Mouse (Mus musculus) intestine, embryonic 15.5 days (tissue): ENCODE measurements around the gene Trpm3. TPM values are rescaled to one million over a fixed set of nuclear protein-coding genes. Genes with fewer than 3 reads are reported as not detected.

Experiments used
- ATAC-seq: fragments of 200-750 bp; cut with Nextera tagmentation; 2 replicates; pipeline ENCODE4 v1.8.0; 2017; ENCODE audit warnings: moderate TSS enrichment, moderate library complexity
- H3K27ac ChIP-seq: fragments of 300-500 bp; sonication (generic); 2 replicates; pipeline ENCODE4 v1.5.1; 2015; ENCODE audit warnings: mild to moderate bottlenecking, inconsistent platforms
- H3K27me3 ChIP-seq: fragments of 300-500 bp; sonication (generic); replicated peaks from 2 replicates; pipeline ENCODE4 v1.6.1; 2015; ENCODE audit warnings: inconsistent platforms
- H3K36me3 ChIP-seq: fragments of 300-500 bp; sonication (generic); 2 replicates; pipeline ENCODE4 v1.6.1; 2015; ENCODE audit warnings: inconsistent platforms
- H3K4me1 ChIP-seq: fragments of 300-500 bp; sonication (generic); replicated peaks from 2 replicates; pipeline ENCODE4 v1.6.1; 2015; ENCODE audit warnings: inconsistent platforms
- H3K4me2 ChIP-seq: fragments of 300-500 bp; sonication (generic); replicated peaks from 2 replicates; pipeline ENCODE4 v1.6.1; 2015; ENCODE audit warnings: mild to moderate bottlenecking, inconsistent platforms
- H3K4me3 ChIP-seq: fragments of 300-500 bp; sonication (generic); replicated peaks from 2 replicates; pipeline ENCODE4 v1.5.1; 2015; ENCODE audit warnings: inconsistent platforms
- H3K9ac ChIP-seq: fragments of 300-500 bp; sonication (generic); 2 replicates; pipeline ENCODE4 v1.6.1; 2015; ENCODE audit warnings: inconsistent platforms
- H3K9me3 ChIP-seq: fragments of 300-500 bp; sonication (generic); 2 replicates; pipeline ENCODE4 v1.6.1; 2016; ENCODE audit warnings: inconsistent platforms
- WGBS: fragments of 180-500 bp; shearing (Covaris S2); methylation state at CpG from one replicate; pipeline ENCODE4 v1.1.7; 2015; 5-methylcytosine and 5-hydroxymethylcytosine counted together
- polyA plus RNA-seq: library from polyadenylated mRNA; unstranded; fragments of >200 nt; fragmentation: Nextera tagmentation; extraction: Ambion mirVana; gene quantifications from 2 replicates; pipeline ENCODE4 v1.2.1, GENCODE M21; 2015

The Trpm3 gene
- polyA plus RNA-seq, 1 experiment from 2014 or later = 0.26 TPM

DNA sequence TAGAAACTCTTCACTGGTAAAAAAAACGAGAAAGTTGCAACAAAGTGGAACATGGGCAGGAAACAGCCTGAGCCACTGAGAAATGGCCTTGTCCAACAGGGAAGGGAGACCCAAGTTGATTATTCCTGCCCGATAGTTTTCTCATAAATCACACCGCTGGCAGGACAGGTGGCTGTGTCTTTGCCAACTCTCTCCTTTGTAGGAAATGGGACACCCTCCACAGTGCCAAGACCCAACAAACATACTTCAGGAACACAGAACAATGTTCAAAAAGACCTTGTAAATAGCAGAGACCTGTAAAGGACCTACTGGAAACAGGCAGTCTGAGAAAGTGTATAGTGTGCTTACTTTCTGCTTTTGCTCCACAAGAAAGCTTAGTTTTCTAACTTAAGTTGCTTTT, 490.0 kb downstream of the Trpm3 start:
- Histone ChIP-seq H3K4me2 (no peak overlapping the region), H3K9me3 (no peaks in the 10 kb centered on the region), H3K36me3 (no peaks in the 10 kb centered on the region), H3K27me3 (no peaks in the 10 kb centered on the region), H3K4me3 (no peak overlapping the region), H3K9ac (no peak overlapping the region), H3K27ac (no peak overlapping the region), H3K4me1 (no peaks in the 10 kb centered on the region)
- no peak for ATAC-seq
- 79% methylated on average over 3 of the region's 3 CpGs for WGBS

DNA sequence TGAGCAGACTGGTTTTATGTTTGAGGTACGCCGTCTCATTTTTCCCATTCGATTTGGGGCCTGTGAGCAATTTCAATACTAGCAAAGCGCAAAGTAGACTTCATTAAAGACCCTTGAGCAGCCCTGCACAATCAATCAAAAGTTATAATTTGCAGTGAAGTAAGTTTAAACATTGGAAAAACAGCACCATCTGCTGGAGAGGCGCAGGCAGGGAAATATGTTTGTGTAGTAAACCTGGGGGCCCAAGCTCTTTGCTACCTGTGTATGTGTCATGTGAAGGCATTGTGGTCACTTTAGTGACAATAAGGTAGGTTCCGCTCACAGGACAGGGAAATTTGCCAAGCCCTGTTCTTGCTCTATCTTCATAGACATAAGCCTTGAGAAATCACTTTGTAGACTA, 492.5 kb downstream of the Trpm3 start:
- no peak for ATAC-seq
- 77% methylated on average over 6 of the region's 6 CpGs for WGBS
- no peaks in the 10 kb centered on the region for H3K9me3 ChIP-seq
- no peaks in the 10 kb centered on the region for H3K36me3 ChIP-seq
- H3K9ac ChIP-seq = no peak overlapping the region
- H3K4me3 ChIP-seq = no peak overlapping the region
- H3K27me3 ChIP-seq = no peaks in the 10 kb centered on the region
- no peaks in the 10 kb centered on the region for H3K4me1 ChIP-seq
- H3K4me2 ChIP-seq = no peak overlapping the region
- no peak overlapping the region for H3K27ac ChIP-seq

DNA sequence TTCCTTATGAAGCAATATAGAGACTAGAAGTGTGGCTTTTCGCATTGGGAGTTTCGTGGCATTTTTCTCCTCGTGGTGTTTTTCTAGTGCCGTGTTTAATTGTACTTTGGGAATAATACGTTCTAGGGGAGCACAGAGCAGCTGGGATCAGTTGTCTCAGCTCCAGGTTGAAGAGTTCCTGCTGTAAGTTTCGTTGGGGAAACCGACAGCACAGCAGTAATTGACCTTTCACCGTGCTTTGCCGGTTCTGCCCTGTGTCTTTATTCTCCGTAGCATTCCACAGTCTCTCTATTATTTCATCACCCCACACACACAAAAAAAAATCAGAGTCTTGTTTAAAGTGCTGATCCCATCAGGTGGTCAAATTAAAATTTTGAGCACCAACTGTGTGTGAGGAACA, 496.8 kb downstream of the Trpm3 start:
- 51% methylated on average over 10 of the region's 10 CpGs for WGBS
- Histone ChIP-seq H3K4me2 (no peak overlapping the region), H3K27ac (no peak overlapping the region), H3K4me1 (no peaks in the 10 kb centered on the region), H3K36me3 (no peaks in the 10 kb centered on the region), H3K27me3 (no peaks in the 10 kb centered on the region), H3K4me3 (no peak overlapping the region), H3K9ac (no peak overlapping the region), H3K9me3 (no peaks in the 10 kb centered on the region)
- ATAC-seq = no peak

DNA sequence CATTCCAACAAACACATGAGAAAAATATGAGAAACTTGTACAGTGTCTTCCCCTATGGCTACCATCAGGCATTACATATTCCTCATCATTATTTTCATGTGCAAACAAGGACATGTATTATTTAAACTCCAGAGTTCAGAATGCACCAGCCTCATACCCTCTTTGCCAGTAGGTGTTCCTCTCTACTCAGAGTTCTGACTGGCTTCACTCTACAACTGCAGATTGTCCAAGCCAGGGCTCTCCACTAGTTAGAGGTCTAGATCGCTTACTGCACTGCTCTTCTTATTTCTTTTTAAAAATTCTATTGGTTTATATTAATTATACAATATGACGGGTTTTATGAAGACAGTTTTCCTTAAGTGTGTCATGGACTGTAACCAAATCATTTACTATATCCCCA, 498.9 kb downstream of the Trpm3 start:
- Histone ChIP-seq H3K27me3 (no peaks in the 10 kb centered on the region), H3K27ac (no peak overlapping the region), H3K9ac (no peak overlapping the region), H3K9me3 (no peaks in the 10 kb centered on the region), H3K4me1 (no peaks in the 10 kb centered on the region), H3K36me3 (no peaks in the 10 kb centered on the region), H3K4me3 (no peak overlapping the region), H3K4me2 (no peak overlapping the region)
- 83% methylated on average over 2 of the region's 2 CpGs for WGBS
- no peak for ATAC-seq

DNA sequence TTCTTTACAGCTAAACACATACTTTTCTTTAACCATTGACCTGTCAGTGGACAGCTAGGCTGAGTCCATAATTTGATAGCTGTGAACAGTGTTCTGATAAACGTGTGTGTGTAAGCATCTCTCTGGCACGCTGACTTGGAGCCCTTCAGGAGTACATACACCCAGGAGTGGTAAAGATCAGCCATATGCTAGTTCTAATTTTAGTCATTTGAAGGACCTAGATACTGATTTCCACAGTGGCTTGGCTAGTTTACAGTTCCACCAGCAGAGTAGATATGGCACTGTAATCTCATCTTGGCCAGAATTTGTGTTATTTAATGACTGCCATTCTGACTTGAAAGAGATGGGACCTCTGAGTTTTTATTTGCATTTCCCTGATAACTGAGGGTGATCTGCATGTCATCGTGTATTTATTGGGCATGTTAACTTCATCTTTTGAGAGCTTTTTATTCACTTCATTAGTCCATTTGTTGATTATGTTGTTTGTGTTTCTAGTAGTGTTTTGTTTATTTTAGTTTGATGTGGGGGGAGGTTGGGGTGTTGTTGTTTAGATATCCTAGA, 499.6 kb downstream of the Trpm3 start:
- no peaks in the 10 kb centered on the region for H3K27me3 ChIP-seq
- H3K9me3 ChIP-seq = no peaks in the 10 kb centered on the region
- H3K4me3 ChIP-seq = no peak overlapping the region
- no peaks in the 10 kb centered on the region for H3K36me3 ChIP-seq
- 73% methylated on average over 3 of the region's 3 CpGs for WGBS
- H3K27ac ChIP-seq = no peak overlapping the region
- H3K4me2 ChIP-seq = no peak overlapping the region
- no peak for ATAC-seq
- H3K9ac ChIP-seq = no peak overlapping the region
- H3K4me1 ChIP-seq = no peaks in the 10 kb centered on the region

DNA sequence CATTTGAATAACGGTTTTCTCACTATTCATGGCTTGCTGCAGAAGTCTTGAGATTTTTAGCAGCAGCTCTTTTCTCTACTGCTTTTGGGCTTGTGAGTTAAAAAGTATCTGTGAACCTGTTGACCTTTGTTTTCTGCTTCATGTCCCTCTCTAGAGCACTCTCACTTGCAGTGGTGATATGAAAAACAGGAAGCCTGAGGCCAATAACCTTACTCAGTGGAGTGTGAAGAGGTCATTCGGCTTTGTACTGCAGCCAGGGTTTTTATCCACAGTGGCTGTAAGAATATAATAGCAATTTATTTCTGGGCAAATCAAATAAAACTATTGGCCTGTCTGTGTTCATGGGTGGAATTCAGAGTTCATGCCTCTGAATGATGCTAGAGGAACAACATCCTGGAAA, 503.3 kb downstream of the Trpm3 start:
- WGBS = 69% methylated on average over 2 of the region's 2 CpGs
- H3K27ac ChIP-seq = no peak overlapping the region
- no peak overlapping the region for H3K9ac ChIP-seq
- H3K4me3 ChIP-seq = no peak overlapping the region
- no peak for ATAC-seq
- no peaks in the 10 kb centered on the region for H3K9me3 ChIP-seq
- H3K27me3 ChIP-seq = no peaks in the 10 kb centered on the region
- H3K4me2 ChIP-seq = no peak overlapping the region
- H3K4me1 ChIP-seq = no peaks in the 10 kb centered on the region
- no peaks in the 10 kb centered on the region for H3K36me3 ChIP-seq

DNA sequence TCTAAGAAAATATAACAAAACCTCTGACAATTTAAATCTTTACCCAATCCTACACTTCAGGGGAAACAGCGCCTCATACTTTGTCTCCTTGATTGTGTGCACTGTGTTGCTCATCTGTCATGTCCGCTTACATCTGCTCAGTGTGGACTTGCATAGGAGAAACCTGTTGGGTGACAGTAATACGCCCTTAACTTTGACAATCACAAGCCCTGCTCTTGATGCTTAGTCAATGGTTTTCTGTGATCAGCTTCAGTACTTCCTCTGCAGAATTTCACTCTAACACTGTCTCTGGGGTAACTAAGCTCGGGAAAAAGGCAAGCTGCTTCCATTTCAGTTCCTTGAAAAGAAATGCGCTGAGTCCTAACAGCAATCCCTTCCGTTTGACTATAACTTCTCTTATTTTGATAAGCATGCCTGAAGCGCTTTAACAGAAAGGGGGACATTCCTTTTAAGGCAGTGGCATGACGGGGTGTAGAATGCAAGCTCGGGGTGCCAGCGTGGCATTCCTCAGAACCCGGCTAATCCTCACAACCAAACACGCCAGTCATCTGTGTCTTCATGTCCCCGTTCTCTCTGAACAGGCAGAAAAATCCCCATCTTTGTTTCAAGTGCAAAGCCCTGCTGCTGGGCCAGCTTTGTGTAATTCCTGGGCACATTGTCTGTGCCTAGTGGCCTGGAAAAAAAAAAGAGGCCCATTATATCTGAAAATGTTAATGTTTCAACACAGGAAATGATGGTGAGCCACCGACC, 517.8 kb downstream of the Trpm3 start:
- 74% methylated on average over 14 of the region's 14 CpGs for WGBS

DNA sequence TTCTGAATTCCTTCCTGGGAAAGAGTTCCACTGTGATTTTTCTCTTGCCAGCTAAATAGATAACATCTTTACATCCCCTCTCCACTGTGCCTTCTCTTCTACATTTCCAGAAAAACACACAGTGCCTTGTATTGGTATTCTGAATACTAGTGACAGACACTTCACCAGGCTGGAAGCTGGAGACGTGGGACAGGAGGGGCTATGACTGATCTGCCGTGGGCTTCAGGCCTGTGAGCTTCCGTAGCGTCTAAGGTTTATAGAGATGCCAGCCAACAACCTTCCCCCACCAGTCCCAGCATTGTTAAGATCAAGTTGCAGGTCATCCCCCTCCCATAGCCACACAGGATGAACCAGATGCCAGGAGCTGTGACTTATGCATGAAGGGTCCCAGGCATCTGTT, 518.4 kb downstream of the Trpm3 start:
- no peaks in the 10 kb centered on the region for H3K9me3 ChIP-seq
- H3K4me2 ChIP-seq = no peak overlapping the region
- no peaks in the 10 kb centered on the region for H3K27me3 ChIP-seq
- H3K27ac ChIP-seq = no peak overlapping the region
- H3K4me1 ChIP-seq = no peaks in the 10 kb centered on the region
- H3K36me3 ChIP-seq = no peaks in the 10 kb centered on the region
- no peak overlapping the region for H3K9ac ChIP-seq
- ATAC-seq = no peak
- H3K4me3 ChIP-seq = no peak overlapping the region
- 33% methylated on average over 4 of the region's 4 CpGs for WGBS

More for the DNA sequence above, 517.8 kb downstream of the Trpm3 start:
- H3K36me3 ChIP-seq = no peaks in the 10 kb centered on the region
- no peaks in the 10 kb centered on the region for H3K9me3 ChIP-seq
- no peak overlapping the region for H3K4me2 ChIP-seq
- no peaks in the 10 kb centered on the region for H3K4me1 ChIP-seq
- H3K9ac ChIP-seq = no peak overlapping the region
- no peak overlapping the region for H3K4me3 ChIP-seq
- no peak overlapping the region for H3K27ac ChIP-seq
- H3K27me3 ChIP-seq = no peaks in the 10 kb centered on the region
- no peak for ATAC-seq

DNA sequence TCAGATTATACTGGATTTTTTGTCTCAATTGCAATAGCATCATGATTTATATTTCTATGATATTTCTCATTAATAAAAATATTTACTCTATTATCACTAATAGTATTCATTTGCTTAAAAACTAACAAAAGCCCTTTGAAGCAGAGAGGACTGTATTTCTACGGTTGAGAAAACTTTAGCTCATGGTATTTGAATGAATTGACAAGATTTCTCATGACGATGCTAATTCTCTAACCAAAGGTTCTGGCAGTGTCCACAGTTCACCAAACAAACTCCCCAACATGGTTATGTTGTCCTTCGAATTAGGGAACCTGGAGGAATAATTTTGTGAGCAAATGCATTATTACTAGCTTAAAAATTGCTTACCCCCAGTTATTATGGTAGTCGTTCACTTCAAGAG, 526.6 kb downstream of the Trpm3 start:
- Histone ChIP-seq H3K4me2 (no peak overlapping the region), H3K4me1 (no peaks in the 10 kb centered on the region), H3K27ac (no peak overlapping the region), H3K36me3 (no peaks in the 10 kb centered on the region), H3K27me3 (no peaks in the 10 kb centered on the region), H3K4me3 (no peak overlapping the region), H3K9me3 (no peaks in the 10 kb centered on the region), H3K9ac (no peak overlapping the region)
- ATAC-seq = no peak
- WGBS = 85% methylated on average over 4 of the region's 4 CpGs

DNA sequence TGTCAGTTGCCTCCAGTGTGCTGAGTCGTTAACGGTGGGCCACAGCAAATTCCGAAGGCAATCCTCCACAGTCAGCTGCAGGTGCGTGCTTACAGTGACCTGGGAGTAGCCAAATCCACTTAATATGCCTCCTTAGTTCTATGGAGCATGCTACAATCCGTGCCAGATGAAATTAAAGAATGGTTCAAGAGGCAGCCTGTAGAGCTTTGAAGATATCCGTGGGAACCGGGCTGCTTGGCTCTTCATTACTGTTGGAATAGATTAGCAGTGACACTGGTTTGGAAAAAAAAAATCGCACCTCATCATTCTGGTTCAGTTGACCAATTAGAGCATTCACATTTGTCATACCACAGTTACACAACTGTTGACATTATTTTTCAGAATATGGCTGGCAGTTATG, 531.4 kb downstream of the Trpm3 start:
- Histone ChIP-seq H3K4me2 (no peak overlapping the region), H3K9ac (no peak overlapping the region), H3K27me3 (no peaks in the 10 kb centered on the region), H3K36me3 (no peaks in the 10 kb centered on the region), H3K4me3 (no peak overlapping the region), H3K4me1 (no peaks in the 10 kb centered on the region), H3K27ac (no peak overlapping the region), H3K9me3 (no peaks in the 10 kb centered on the region)
- no peak for ATAC-seq
- 90% methylated on average over 8 of the region's 8 CpGs for WGBS

DNA sequence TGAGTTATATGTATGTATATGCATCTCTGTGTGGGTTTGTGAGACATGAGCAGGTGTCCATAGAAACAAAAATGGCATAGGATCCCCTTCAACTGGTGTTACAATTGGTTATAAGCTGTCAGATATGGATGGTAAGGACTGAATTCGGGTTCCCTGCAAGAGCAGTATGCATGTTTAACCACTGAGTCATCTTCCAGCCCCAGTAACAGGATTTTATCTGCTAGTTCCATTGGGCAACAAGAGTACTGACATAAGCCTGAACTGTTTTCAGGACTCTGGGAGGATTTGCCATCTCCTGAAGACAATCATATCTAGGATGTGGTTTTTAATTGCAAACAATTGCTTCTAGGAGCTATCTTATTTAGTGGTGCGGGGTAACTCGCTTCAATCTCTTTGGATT, 534.0 kb downstream of the Trpm3 start:
- Histone ChIP-seq H3K9me3 (no peaks in the 10 kb centered on the region), H3K9ac (no peak overlapping the region), H3K4me2 (no peak overlapping the region), H3K27me3 (no peaks in the 10 kb centered on the region), H3K4me3 (no peak overlapping the region), H3K36me3 (no peaks in the 10 kb centered on the region), H3K4me1 (no peaks in the 10 kb centered on the region), H3K27ac (no peak overlapping the region)
- no peak for ATAC-seq
- 93% methylated on average over 3 of the region's 3 CpGs for WGBS

DNA sequence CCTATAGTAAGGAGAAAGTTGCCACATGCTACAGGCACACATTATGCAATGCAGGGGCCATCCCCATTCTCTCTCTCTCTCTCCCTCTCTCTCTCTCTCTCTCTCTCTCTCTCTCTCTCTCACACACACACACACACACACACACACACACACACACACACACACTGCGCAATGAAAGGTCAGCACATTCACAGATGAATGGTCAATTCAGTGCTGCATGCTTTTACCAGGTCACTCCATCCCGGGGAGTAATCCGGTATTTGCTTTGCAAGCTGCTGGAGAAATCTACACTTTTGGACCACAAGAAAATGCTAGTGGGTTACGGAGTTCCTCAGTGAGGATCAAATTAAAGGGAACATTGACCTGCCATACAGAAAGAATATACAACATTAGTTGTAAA, 537.4 kb downstream of the Trpm3 start:
- H3K4me3 ChIP-seq = no peak overlapping the region
- no peaks in the 10 kb centered on the region for H3K4me1 ChIP-seq
- H3K4me2 ChIP-seq = no peak overlapping the region
- H3K9me3 ChIP-seq = no peaks in the 10 kb centered on the region
- no peak for ATAC-seq
- no peak overlapping the region for H3K27ac ChIP-seq
- WGBS = 78% methylated on average over 4 of the region's 4 CpGs
- no peak overlapping the region for H3K9ac ChIP-seq
- no peaks in the 10 kb centered on the region for H3K27me3 ChIP-seq
- H3K36me3 ChIP-seq = no peaks in the 10 kb centered on the region

DNA sequence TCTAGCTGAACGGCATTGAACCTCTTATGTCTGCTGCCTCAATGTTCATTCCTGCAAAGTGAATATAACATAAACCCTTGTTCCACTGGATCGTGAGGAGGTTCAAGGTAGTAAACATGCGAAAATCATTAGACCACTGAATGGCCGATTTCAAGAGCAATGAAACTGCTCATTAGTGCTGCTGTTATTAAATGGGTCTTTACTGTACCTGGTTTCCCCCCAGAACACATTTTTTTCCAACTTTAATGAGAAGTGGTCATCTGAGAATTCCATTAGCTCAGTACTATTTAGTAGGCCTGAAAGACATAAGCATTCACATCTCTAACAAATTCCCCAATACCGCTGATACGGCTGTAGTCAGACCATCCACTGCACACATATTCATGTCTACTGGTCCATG, 543.4 kb downstream of the Trpm3 start:
- H3K9me3 ChIP-seq = no peaks in the 10 kb centered on the region
- H3K4me2 ChIP-seq = no peak overlapping the region
- ATAC-seq = no peak
- no peak overlapping the region for H3K27ac ChIP-seq
- H3K36me3 ChIP-seq = no peaks in the 10 kb centered on the region
- WGBS = 92% methylated on average over 6 of the region's 6 CpGs
- no peaks in the 10 kb centered on the region for H3K4me1 ChIP-seq
- H3K9ac ChIP-seq = no peak overlapping the region
- H3K27me3 ChIP-seq = no peaks in the 10 kb centered on the region
- H3K4me3 ChIP-seq = no peak overlapping the region
